ENCODE assay signal across 19 mouse cellular contexts in genomic region chr6:29092904-29093303, GRCm38 (mm10). TPM values are rescaled to one million over a fixed set of nuclear protein-coding genes. Genes with fewer than 3 reads are reported as not detected.
DNase-seq lines count a peak whose midpoint lies in the region; ATAC-seq and TF ChIP-seq lines count a peak whose summit lies in the region.
"Had no signal": no experiment of that assay in that cellular context is flagged by ENCODE, and none has a peak within 500 bp of the region (broad histone marks: within the 10 kb centered on the region; RNA-seq: fewer than 3 reads in every experiment).

No protein-coding gene starts in this region.

- no peaks in the 10 kb centered on the region for H3K36me3 ChIP-seq in heart, adult 2 months (ENCODE audit: control insufficient read depth, insufficient read depth, low read length)
- H3K36me3 ChIP-seq in liver, adult 2 months (ENCODE audit: control insufficient read depth, insufficient read depth, low read length), result no peaks in the 10 kb centered on the region
- H3K36me3 ChIP-seq in CH12.LX (replicated peaks in 1 of 2; ENCODE audit: control insufficient read depth in 1 of 2, insufficient read depth in 1 of 2, low read length in 1 of 2) (no peaks in the 10 kb centered on the region), ES-E14 (ENCODE audit: control insufficient read depth, insufficient read depth, low read length, poor library complexity, severe bottlenecking) (no peaks in the 10 kb centered on the region)
- H3K36me3 ChIP-seq: embryonic facial prominence, embryonic 13.5 days; heart, embryonic 15.5 days; liver, embryonic 15.5 days had no signal

- dilution Hi-C loops in CH12.LX (cut with MboI; ENCODE audit: extremely low pct_ligation_motif_present, extremely low pct_unique_long_range_greater_than_20kb, low sequenced_read_pairs), result no loop called here

- peak; percentile 46 for TF ChIP-seq CTCF in heart, adult 2 months (IDR thresholded peaks at IDR 0.05)
- peak; percentile 38 for TF ChIP-seq CTCF in liver, adult 2 months (IDR thresholded peaks at IDR 0.05; ENCODE audit: low read depth, low read length)
- TF ChIP-seq CTCF in CH12.LX (conservative IDR thresholded peaks at IDR 0.05 in 1 of 2, IDR thresholded peaks at IDR 0.05 in 1 of 2; ENCODE audit: low read depth in 2 of 2, low read length in 2 of 2), result peak in 1 of 2 experiments; percentile 50; a peak in 2 of 4 replicates

- no peaks in the 10 kb centered on the region for H3K27me3 ChIP-seq in heart, adult 2 months (ENCODE audit: control insufficient read depth, insufficient read depth, low read length)
- no peaks in the 10 kb centered on the region for H3K27me3 ChIP-seq in liver, adult 2 months (ENCODE audit: control insufficient read depth, insufficient read depth, low read length)
- H3K27me3 ChIP-seq in CH12.LX (replicated peaks), result peaks cover 27% of the 10 kb centered on the region
- H3K27me3 ChIP-seq: embryonic facial prominence, embryonic 13.5 days; heart, embryonic 15.5 days; liver, embryonic 15.5 days had no signal

- peak; percentile 34 for TF ChIP-seq RAD21 in CH12.LX (IDR thresholded peaks at IDR 0.05; ENCODE audit: low read depth, low read length)

- no peak for TF ChIP-seq POLR2A in heart, adult 2 months (IDR thresholded peaks at IDR 0.05; ENCODE audit: insufficient read depth, low read depth, low read length)
- TF ChIP-seq POLR2A in liver, adult 2 months (IDR thresholded peaks at IDR 0.05; ENCODE audit: extremely low read depth, insufficient read depth, low read length), result no peak
- no peak for TF ChIP-seq POLR2A in CH12.LX (IDR thresholded peaks at IDR 0.05; ENCODE audit: low read depth, low read length)

- H3K79me2 ChIP-seq in heart, adult 2 months (replicated peaks; ENCODE audit: control insufficient read depth, insufficient read depth, low read length), result no peaks in the 10 kb centered on the region
- no peaks in the 10 kb centered on the region for H3K79me2 ChIP-seq in liver, adult 2 months (ENCODE audit: control insufficient read depth, insufficient read depth, low read length)
- H3K79me2 ChIP-seq in CH12.LX (replicated peaks; ENCODE audit: control insufficient read depth, extremely low read depth, insufficient read depth, poor library complexity, severe bottlenecking), result no peaks in the 10 kb centered on the region

- in situ Hi-C loops in CH12.LX (cut with MboI; ENCODE audit: low pct_ligation_motif_present, low pct_unique_long_range_greater_than_20kb, low sequenced_read_pairs), result no loop called here
- in situ Hi-C loops in ES-E14 (cut with MboI; ENCODE audit: low sequenced_read_pairs in 2 of 2, unreplicated experiment in 2 of 2), result no loop called here

- WGBS in heart, adult 2 months, result 66% methylated on average over 11 of the region's 11 CpGs
- WGBS in liver, adult 2 months, result 60% methylated on average over 11 of the region's 11 CpGs

- TF ChIP-seq EP300 in heart, adult 2 months (IDR thresholded peaks at IDR 0.05; ENCODE audit: insufficient read depth, low read depth, low read length), result no peak
- TF ChIP-seq EP300 in CH12.LX (IDR thresholded peaks at IDR 0.05; ENCODE audit: low read length), result no peak

- no peak for ATAC-seq in monocyte, adult 5-6 weeks (replicated peaks; ENCODE audit: insufficient number of reproducible peaks, low FRiP score, low TSS enrichment, poor library complexity, severe bottlenecking)
- ATAC-seq: inflammation-experienced regulatory T-cells, adult 6 months had no signal

- H3K9me3 ChIP-seq in CH12.LX (replicated peaks; ENCODE audit: low read length) (peaks cover 5% of the 10 kb centered on the region), ES-E14 (ENCODE audit: control insufficient read depth, insufficient read depth, low read depth, low read length) (no peaks in the 10 kb centered on the region)
- H3K9me3 ChIP-seq: liver, embryonic 15.5 days had no signal

- intact Hi-C loops in heart, adult 2 months (cut with DNase I), result loop anchor here (1.0 kb wide), 1 partner anchor 50 kb away; no protein-coding TSS in a partner anchor
- intact Hi-C loops in heart, postnatal 10 days (cut with DNase I), result no loop called here

- peaks cover 3% of the 10 kb centered on the region for H3K4me1 ChIP-seq in heart, adult 2 months (ENCODE audit: control insufficient read depth, insufficient read depth, low read length)
- no peaks in the 10 kb centered on the region for H3K4me1 ChIP-seq in liver, adult 2 months (ENCODE audit: control insufficient read depth, insufficient read depth, low read length)
- peaks cover 6 to 8% of the 10 kb centered on the region in 2 experiments for H3K4me1 ChIP-seq in CH12.LX (ENCODE audit: control insufficient read depth in 1 of 2, insufficient read depth in 2 of 2)
- no peaks in the 10 kb centered on the region for H3K4me1 ChIP-seq in ES-E14 (ENCODE audit: control insufficient read depth in 2 of 2, insufficient read depth in 2 of 2, low read length in 2 of 2, poor library complexity in 1 of 2)
- H3K4me1 ChIP-seq: embryonic facial prominence, embryonic 13.5 days; heart, embryonic 15.5 days; liver, embryonic 15.5 days had no signal

- H3K27ac ChIP-seq in heart, adult 2 months, result no peak overlapping the region
- no peak overlapping the region for H3K27ac ChIP-seq in liver, adult 2 months (replicated peaks; ENCODE audit: insufficient read depth, low read depth, low read length)
- H3K27ac ChIP-seq in CH12.LX (ENCODE audit: insufficient read depth, low read depth) (no peak overlapping the region), ES-E14 (ENCODE audit: insufficient read depth, low read depth, low read length, poor library complexity, severe bottlenecking) (no peak overlapping the region)
- H3K27ac ChIP-seq: embryonic facial prominence, embryonic 13.5 days; heart, embryonic 15.5 days; liver, embryonic 15.5 days had no signal

- no peak overlapping the region for H3K4me3 ChIP-seq in heart, adult 2 months
- H3K4me3 ChIP-seq in liver, adult 2 months (ENCODE audit: insufficient read depth, low read depth, low read length), result no peak overlapping the region
- H3K4me3 ChIP-seq in CH12.LX (replicated peaks in 1 of 3; ENCODE audit: low read depth in 2 of 3, low read length in 2 of 3, poor library complexity in 1 of 3) (no peak overlapping the region), ES-E14 (ENCODE audit: insufficient read depth in 1 of 2, low read depth in 1 of 2, low read length in 2 of 2, poor library complexity in 1 of 2, severe bottlenecking in 1 of 2) (no peak overlapping the region)
- H3K4me3 ChIP-seq: embryonic facial prominence, embryonic 13.5 days; heart, embryonic 15.5 days; liver, embryonic 15.5 days had no signal

- no peak for DNase-seq in heart, adult 2 months
- DNase-seq in heart, postnatal 10 days, result no peak
- no peak for DNase-seq in liver, adult 2 months (ENCODE audit: extremely low read depth, low read depth, low spot score)
- no peak for DNase-seq in liver
- no peak for DNase-seq in CH12.LX (ENCODE audit: extremely low read depth)
- DNase-seq in ES-E14 (ENCODE audit: low read depth, low spot score), result no peak
- no peak for DNase-seq in thymus, postnatal 25 days
- DNase-seq: cerebellum, adult 9-10 months had no signal

- H3K4me2 ChIP-seq in CH12.LX (ENCODE audit: insufficient read depth, low read depth, poor library complexity, severe bottlenecking), result no peak overlapping the region
- H3K4me2 ChIP-seq: embryonic facial prominence, embryonic 13.5 days; heart, embryonic 15.5 days; liver, embryonic 15.5 days had no signal

- no peak overlapping the region for H3K9ac ChIP-seq in heart, adult 2 months (ENCODE audit: low read depth, low read length)
- no peak overlapping the region for H3K9ac ChIP-seq in liver, adult 2 months (ENCODE audit: low read depth, low read length)
- H3K9ac ChIP-seq in CH12.LX (ENCODE audit: insufficient read depth, low read depth) (no peak overlapping the region), ES-E14 (ENCODE audit: insufficient read depth, low read depth, low read length, poor library complexity, severe bottlenecking) (no peak overlapping the region)
- H3K9ac ChIP-seq: embryonic facial prominence, embryonic 13.5 days; heart, embryonic 15.5 days; liver, embryonic 15.5 days had no signal

TF ChIP-seq in CH12.LX, 34 proteins besides CTCF, POLR2A, EP300 and RAD21:
- no peak for TF ChIP-seq ZC3H11A (IDR thresholded peaks at IDR 0.05; ENCODE audit: low read depth, low read length)
- peak; percentile 25; the same call in 1 of the 2 replicates for TF ChIP-seq SMC3 (IDR thresholded peaks at IDR 0.05; ENCODE audit: low read depth, low read length)

TF ChIP-seq in ES-E14, 5 proteins besides CTCF, POLR2A, EP300 and RAD21:
- TF ChIP-seq ZC3H11A (IDR thresholded peaks at IDR 0.05; ENCODE audit: borderline replicate concordance, low read depth, low read length) (peak; percentile 24; the same call in 1 of the 2 replicates), HCFC1 (IDR thresholded peaks at IDR 0.05; ENCODE audit: borderline replicate concordance, insufficient read depth, low read length) (no peak), ZNF384 (IDR thresholded peaks at IDR 0.05; ENCODE audit: low read depth, low read length) (no peak), CHD2 (IDR thresholded peaks at IDR 0.05; ENCODE audit: low read depth, low read length) (no peak), MAFK (IDR thresholded peaks at IDR 0.05; ENCODE audit: insufficient read depth, low read depth, low read length) (no peak)

RNA-seq across cellular contexts. Expression of gene Lep, which starts 32.9 kb away (rescaled TPM):
- under 1 TPM; 0.08 to 0.30 TPM for total RNA-seq in heart, adult 2 months (2021)
- polyA plus RNA-seq in heart, adult 2 months (2012; rRNA removed), result 1.7 and 1.9 TPM in 2 replicates
- total RNA-seq in heart, postnatal 10 days (2021), result under 1 TPM; 0.29 to 0.60 TPM
- total RNA-seq in liver, adult 2 months (2014; rRNA removed), result under 0.01 TPM in 1 of 2 replicates, not detected in the other
- polyA plus RNA-seq in liver, adult 2 months (2012; rRNA removed), result not detected in 2 replicates
- total RNA-seq in CH12.LX (2012; rRNA removed), result not detected in 2 replicates
- total RNA-seq in CH12.LX (2014; rRNA removed), result not detected in 2 replicates
- polyA plus RNA-seq in CH12.LX (2012; ENCODE audit: insufficient read length, low read depth), result not detected in 2 replicates
- total RNA-seq in ES-E14 (2012; rRNA removed), result not detected in 2 replicates
- total RNA-seq in monocyte, adult 5-6 weeks (2017), result not detected in 3 replicates
- total RNA-seq: left cerebral cortex, postnatal 14 days; megakaryocyte progenitor cell, adult 5-6 weeks; neutrophil, adult 5-6 weeks had no signal
- polyA plus RNA-seq: brain, embryonic 14.5 days; embryonic facial prominence, embryonic 13.5 days; forebrain, embryonic 11.5 days; heart, embryonic 15.5 days; inflammation-experienced regulatory T-cells, adult 6 months; liver, embryonic 15.5 days; small intestine, adult 2 months had no signal
